Mouse (Mus musculus): ENCODE measurements around the gene Scrg1.
"Not testable (repeated sequence)": the region's sequence is repeated elsewhere in the genome, so short reads cannot be mapped to it uniquely, and the experiment has no call there.

The Scrg1 gene

GRCm38 (mm10) chr8:57455765-57456164 lies at the start of gene Scrg1:
Gene Scrg1 (plus strand): TSS chr8:57455923.
- no peak for DNase-seq

- no peak for DNase-seq
These were observed 49.4 kb upstream of the Scrg1 start for GRCm38 (mm10) chr8:57406366-57406765.

- DNase-seq = no peak
These were observed 46.4 kb upstream of the Scrg1 start for GRCm38 (mm10) chr8:57409333-57409732.

DNA sequence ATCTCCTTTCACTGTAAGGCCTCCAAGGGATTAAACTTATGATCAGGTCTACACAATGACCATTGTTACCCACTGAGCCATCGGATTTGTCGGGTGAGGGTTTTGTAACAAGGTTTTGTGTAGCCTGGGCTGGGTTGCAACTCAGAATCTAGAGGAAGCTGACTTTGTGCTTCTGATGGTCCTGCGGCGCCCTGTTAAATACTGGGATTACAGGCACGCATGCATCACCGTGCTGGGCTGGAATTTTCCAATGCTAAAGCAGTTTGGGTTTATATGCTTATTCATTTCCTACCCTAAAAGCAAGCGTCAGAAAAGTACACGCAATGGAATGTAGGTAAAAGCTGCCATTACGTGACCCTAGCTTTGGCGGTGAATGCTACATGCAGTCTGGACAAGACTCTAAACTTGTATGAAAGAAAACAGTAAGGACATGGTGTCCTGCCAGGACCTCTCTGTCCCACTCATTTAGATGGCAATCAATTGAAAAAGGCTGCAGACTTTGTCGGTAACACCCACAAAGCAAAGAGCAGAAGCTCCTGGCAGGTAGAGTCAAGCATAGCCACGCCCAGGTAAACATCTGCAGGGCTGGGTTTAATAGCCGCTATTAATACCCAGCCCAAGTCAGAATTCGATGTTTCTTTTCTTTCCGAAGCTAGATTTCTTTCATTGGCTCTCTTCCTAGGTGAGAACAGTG lies 45.8 kb upstream of the Scrg1 start:
- DNase-seq = no peak

DNA sequence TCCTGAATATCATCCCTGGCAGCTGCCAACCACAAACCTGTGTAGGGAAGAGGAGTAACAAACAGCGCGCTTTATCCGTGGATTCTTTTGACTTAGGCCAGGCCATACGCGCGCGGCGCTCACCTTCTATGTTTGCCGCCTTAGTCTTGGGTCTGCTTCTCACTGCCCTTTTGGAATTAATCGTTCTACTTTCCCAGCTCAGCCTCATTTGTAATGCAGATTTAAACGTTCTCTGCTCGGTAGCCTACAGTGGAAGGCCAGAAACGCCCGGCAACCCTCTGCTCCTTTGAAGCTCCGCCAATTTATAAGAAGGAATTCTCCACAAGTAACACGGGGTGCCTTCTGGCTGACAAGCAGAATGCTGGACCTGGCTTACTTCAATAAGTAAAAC lies 45.3 kb upstream of the Scrg1 start:
- peak; percentile 34 for DNase-seq

- DNase-seq = no peak
These were observed 44.4 kb upstream of the Scrg1 start for GRCm38 (mm10) chr8:57411366-57411765.

GRCm38 (mm10) chr8:57416827-57417226 lies 38.9 kb upstream of the Scrg1 start:
- no peak for DNase-seq

GRCm38 (mm10) chr8:57426074-57426473 lies 29.6 kb upstream of the Scrg1 start:
- DNase-seq = peak; percentile 65

GRCm38 (mm10) chr8:57427581-57428366 lies 27.9 kb upstream of the Scrg1 start:
- DNase-seq = no peak

DNA sequence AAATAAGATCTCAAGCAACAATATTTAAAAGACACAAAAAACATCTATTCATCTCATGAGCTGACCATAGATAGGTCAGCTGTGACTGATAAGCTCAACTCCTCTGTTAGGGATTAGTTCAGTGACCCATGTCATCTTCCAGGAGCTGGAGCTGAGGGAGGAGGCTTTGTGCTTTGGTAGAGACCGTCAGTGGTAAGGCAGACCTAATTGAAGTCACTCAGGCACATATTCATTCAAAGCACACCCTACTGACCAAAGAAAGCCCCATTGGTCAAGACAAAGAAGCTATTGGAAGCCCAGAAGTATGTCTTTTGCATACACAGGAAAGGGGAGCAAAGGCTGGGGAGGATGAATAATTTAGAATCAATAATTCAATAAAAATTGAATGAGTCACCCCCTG lies 27.2 kb upstream of the Scrg1 start:
- DNase-seq = peak; percentile 51

GRCm38 (mm10) chr8:57429166-57429887 lies 26.4 kb upstream of the Scrg1 start:
- peak; percentile 83 for DNase-seq

DNA sequence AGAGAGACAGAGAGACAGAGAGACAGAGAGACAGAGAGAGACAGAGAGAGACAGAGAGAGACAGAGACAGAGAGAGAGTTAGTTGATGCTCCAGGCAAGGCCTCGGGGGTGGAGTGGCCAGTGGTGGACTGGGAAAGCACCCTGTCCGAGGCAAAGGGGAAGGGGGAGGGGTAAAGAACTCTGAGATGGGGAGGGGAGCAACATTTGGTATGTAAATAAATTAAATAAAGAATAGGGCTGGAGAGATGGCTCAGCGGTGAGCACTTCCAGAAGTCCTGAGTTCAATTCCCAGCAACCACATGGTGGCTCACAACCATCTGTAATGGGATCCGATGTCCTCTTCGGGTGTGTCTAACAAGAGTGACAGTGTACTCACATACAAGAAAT lies 25.8 kb upstream of the Scrg1 start:
- DNase-seq = not testable (repeated sequence)

DNA sequence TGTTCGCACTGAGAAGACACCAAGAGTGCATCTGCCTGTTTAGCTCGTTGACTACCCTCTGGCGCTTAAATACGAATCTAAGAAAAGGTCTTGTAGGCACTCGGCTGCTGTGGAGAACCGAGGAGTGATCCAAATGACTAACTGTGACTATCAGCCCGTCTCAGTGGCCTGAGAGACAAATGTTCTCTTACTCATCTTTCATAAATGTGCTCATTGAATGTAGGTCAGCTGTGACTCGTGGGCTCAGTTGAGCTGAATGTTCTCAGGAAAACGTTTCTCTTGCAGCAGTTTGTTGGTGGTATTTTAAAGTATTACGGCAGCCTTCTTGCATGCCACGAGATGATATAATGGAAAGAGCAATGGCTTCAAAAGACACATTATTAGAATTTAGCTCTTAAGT lies 24.8 kb upstream of the Scrg1 start:
- no peak for DNase-seq

DNA sequence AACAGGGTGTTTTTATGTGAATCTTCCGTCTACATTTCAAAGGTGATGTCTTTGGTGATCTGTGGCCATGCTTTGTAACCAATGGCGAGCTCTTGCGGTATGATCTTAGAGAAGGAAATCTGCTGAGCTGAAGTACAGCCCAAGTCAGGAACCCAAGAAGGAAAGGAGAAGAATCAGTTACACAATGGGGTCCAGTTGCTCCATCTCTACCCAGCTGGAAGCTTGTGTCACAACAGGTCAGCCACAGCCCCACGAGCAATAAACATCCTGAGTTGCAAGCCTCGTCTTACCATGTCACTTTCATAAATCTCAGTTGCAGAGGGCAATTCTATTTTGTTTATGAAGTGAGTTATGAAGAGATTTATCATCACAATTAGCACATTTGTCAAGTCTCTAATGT lies 22.9 kb upstream of the Scrg1 start:
- no peak for DNase-seq

DNA sequence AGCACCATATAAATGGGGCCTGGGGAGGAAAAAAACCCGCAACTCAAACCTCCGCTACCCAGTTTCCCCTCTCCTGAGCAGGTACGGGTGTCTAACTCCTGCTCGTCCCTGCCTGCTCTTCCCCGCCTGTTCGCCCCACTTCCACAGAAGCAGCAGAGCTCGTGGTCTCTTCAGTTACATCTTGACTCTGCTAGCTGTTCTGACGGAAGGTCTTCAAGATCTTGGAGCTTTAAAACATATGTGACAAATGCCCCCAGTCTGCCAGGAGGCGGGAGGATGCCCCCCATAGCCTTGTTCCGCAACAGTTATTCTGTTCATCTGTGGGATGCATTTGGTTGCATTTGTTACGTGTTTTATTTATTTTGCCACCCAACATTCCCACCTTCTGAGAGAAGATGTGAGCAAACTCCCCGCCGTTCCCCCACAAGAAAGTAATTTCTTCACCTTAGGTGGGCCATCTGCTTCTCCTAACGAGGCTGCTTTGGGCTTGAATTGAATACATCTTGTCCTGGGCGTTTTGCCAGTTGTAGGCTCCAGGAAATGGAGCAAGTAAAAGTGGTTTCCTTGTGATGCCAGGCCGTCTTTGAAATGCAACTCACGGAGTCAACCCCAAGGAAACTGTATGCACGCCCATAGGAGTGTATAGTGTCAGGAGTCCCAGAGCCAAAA lies 19.8 kb upstream of the Scrg1 start:
- DNase-seq = peak; percentile 29

GRCm38 (mm10) chr8:57436437-57436796 lies 19.3 kb upstream of the Scrg1 start:
- DNase-seq = no peak

- no peak for DNase-seq
These were observed 14.6 kb upstream of the Scrg1 start for GRCm38 (mm10) chr8:57441131-57441530.

GRCm38 (mm10) chr8:57441556-57441955 lies 14.2 kb upstream of the Scrg1 start:
- no peak for DNase-seq

DNA sequence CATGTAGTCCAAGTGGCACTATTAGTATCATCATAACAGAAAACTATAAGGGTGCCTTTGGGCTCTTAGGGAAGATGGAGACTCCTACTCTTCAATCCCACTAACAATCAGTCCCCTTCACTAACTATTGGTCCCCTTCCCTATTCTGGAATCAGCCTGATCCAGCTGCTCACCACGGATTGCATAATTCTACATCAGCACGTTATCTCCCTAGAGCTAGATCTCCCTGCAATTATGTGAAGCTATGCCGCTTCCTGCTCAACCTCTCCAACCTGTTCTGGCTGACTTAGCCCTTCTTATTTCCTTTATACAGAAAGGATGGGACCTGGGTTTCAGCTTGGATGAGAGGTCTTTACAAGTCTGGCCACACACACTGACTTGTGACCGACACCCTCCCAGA lies 12.4 kb upstream of the Scrg1 start:
- DNase-seq = no peak

DNA sequence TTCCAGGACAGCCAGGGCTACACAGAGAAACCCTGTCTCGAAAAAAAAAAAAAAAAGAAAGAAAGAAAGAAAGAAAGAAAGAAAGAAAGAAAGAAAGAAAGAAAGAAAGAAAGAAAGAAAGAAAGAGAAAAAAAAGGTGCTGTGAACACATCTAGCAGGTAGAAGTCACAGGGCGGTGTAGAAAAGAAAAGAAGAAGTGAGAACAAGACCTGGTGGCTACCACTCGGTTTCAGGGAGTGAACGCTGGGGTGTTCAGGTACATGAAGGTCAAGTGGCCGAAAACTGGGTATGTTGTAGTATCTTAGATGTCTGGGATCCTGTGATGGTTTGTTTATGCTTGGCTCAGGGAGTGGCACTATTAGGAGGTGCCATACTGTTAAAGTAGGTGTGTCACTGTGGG lies 9.8 kb upstream of the Scrg1 start:
- not testable (repeated sequence) for DNase-seq

DNA sequence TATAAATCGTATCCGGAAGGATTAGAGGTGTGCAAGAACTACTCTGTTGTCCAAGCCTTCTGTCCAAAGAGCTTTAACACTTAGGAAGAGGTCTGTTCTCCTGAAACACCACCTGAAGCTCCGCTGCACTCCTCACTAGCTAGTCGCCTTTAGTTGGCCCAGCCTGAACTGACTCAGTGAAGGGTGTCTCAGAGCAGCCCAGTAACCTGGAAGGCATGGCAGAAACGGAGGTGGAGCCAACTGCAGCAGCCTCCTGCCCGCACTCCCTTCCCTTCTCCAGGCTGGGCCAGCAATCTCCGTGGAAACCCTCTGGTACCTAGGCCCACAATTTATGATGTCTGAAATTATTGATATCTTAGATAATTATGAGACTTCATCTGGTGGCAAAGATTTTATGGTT lies 5.0 kb upstream of the Scrg1 start:
- DNase-seq = no peak

DNA sequence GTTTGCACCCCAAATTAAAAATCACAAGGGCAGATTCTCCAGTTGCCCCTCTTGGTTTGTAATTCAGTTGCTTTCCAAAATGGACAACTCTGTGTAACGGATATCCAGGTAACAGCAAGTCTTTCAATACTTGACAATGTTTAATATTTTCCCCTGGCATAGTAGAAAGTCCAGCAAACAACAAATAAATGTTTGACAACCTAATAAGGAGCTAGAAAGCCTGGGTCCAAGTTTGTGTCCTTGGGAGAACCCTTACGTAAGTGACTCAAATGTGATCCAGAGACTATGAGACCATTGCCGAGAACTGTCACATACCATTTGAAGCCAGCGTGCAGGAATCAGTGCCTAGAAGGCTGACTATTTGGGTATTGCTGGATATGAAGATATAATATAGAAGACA lies 3.8 kb upstream of the Scrg1 start:
- DNase-seq = no peak

DNA sequence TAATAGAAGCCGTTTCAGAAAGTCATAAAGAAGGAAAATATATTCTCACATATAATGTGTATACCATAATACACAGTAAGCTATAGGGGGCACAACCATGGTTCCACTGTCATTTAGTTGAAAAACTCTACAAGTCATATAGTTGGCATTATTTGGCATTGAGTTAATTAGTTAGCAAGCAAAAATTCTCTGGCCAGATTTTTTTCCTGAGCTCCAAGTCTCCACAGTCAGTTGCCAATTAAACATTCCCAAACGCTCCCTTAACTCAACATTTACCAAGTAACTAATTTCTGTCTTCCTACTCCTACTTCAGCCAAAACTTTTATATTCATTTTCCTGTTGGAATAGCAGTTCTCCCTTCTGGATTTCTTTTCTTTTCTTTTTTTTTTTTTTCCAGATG lies 2.4 kb upstream of the Scrg1 start:
- DNase-seq = no peak

All from retina, postnatal 1 day (tissue).